Mouse (Mus musculus): Measurements from ENCODE around the gene Dmpk.

GRCm38 (mm10) chr7:19096421-19096976 is 12.8 kb downstream of the Dmpk start:
- TF ChIP-seq CTCF (IDR thresholded peaks at IDR 0.05; ENCODE audit: low read depth) (no peak), EP300 (IDR thresholded peaks at IDR 0.05; ENCODE audit: low read depth) (no peak)

All from liver, embryonic 14.5 days (tissue).